Mouse (Mus musculus) E14TG2a.4 (cell line): Measurements from ENCODE around the gene Cnr1.

Experiments used
- CTCF ChIP-seq: conservative IDR thresholded peaks from 2 replicates; pipeline ENCODE4 v1.5.1; 2014; ENCODE audit warnings: low read length
- NANOG ChIP-seq: IDR thresholded peaks from 2 replicates; pipeline ENCODE4 v1.6.1; 2014; ENCODE audit warnings: borderline replicate concordance, low read length, mixed read lengths
- POU5F1 ChIP-seq: IDR thresholded peaks from 2 replicates; pipeline ENCODE4 v1.6.1; 2014; ENCODE audit warnings: low read length, borderline replicate concordance

DNA sequence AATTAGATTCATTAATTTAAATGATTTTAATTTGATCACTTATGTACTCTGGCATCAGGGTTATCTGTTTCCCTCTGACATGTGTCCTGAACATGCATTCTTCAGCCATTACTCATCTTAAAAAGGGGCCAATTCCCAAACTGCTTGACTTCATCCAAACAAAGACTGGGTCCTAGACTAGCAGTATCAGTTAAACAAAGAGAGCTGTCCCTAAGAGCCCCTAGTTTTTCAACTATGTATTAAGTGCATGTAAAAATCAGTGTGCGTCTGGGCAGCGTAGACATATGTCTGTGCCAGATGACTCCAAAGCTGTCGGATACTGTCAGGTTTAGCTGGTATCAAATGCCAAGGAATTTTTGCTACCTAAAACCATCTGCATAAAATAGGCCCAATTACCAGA lies 23.2 kb downstream of the Cnr1 start:
- no peak for TF ChIP-seq POU5F1
- no peak for TF ChIP-seq CTCF
- no peak for TF ChIP-seq NANOG
